Mouse (Mus musculus): ENCODE results near the gene Clstn3.
"Not testable (repeated sequence)": the region's sequence is repeated elsewhere in the genome, so short reads cannot be mapped to it uniquely, and the experiment has no call there.

Clstn3 gene

GRCm38 (mm10) chr6:124464305-124465271 is at the start of gene Clstn3:
TSS of gene Clstn3 (minus strand) at chr6:124464794.
- peak; percentile 97 for DNase-seq

- peak; percentile 29 for DNase-seq
Observed at GRCm38 (mm10) chr6:124512355-124512836, 47.8 kb upstream of the Clstn3 start, which contains the start of gene C1ra. TSS of gene C1ra (plus strand) at chr6:124512405.

- DNase-seq: no peak
Observed at GRCm38 (mm10) chr6:124511936-124512335, 47.3 kb upstream of the Clstn3 start.

- DNase-seq: not testable (repeated sequence)
Observed at GRCm38 (mm10) chr6:124509192-124509591, 44.6 kb upstream of the Clstn3 start.

GRCm38 (mm10) chr6:124508292-124508691 is 43.7 kb upstream of the Clstn3 start:
- peak; percentile 19 for DNase-seq

GRCm38 (mm10) chr6:124506991-124507390 is 42.4 kb upstream of the Clstn3 start:
- no peak for DNase-seq

GRCm38 (mm10) chr6:124505028-124505427 is 40.4 kb upstream of the Clstn3 start:
- no peak for DNase-seq

- DNase-seq: no peak
Observed at GRCm38 (mm10) chr6:124502021-124502420, 37.4 kb upstream of the Clstn3 start.

GRCm38 (mm10) chr6:124501473-124501872 is 36.9 kb upstream of the Clstn3 start:
- DNase-seq: no peak

GRCm38 (mm10) chr6:124499914-124500566 is 35.4 kb upstream of the Clstn3 start:
- no peak for DNase-seq

- no peak for DNase-seq
Observed at GRCm38 (mm10) chr6:124496054-124496453, 31.5 kb upstream of the Clstn3 start.

- no peak for DNase-seq
Observed at GRCm38 (mm10) chr6:124493886-124494285, 29.3 kb upstream of the Clstn3 start.

GRCm38 (mm10) chr6:124492842-124493561 is 28.4 kb upstream of the Clstn3 start, which contains the start of gene C1rl:
TSS of gene C1rl (plus strand) at chr6:124493113.
- DNase-seq: peak; percentile 52

GRCm38 (mm10) chr6:124491427-124491826 is 26.8 kb upstream of the Clstn3 start:
- DNase-seq: no peak

GRCm38 (mm10) chr6:124488952-124489351 is 24.4 kb upstream of the Clstn3 start:
- no peak for DNase-seq

- no peak for DNase-seq
Observed at GRCm38 (mm10) chr6:124487509-124487908, 22.9 kb upstream of the Clstn3 start.

GRCm38 (mm10) chr6:124485414-124486144 is 21.0 kb upstream of the Clstn3 start:
- no peak for DNase-seq

- DNase-seq: no peak
Observed at GRCm38 (mm10) chr6:124484851-124485250, 20.3 kb upstream of the Clstn3 start.

GRCm38 (mm10) chr6:124483831-124484230 is 19.2 kb upstream of the Clstn3 start:
- not testable (repeated sequence) for DNase-seq

GRCm38 (mm10) chr6:124481571-124481970 is 17.0 kb upstream of the Clstn3 start:
- peak; percentile 34 for DNase-seq

- DNase-seq: no peak
Observed at GRCm38 (mm10) chr6:124480295-124480694, 15.7 kb upstream of the Clstn3 start.

- DNase-seq: no peak
Observed at GRCm38 (mm10) chr6:124479573-124479930, 15.0 kb upstream of the Clstn3 start.

Data from right cerebral cortex, adult 18-20 months (tissue).